Comparison of ENCODE assay signal across 27 mouse cellular contexts in genomic region chr5:114504826-114505225, GRCm38 (mm10).
DNase-seq lines count a peak whose midpoint lies in the region; ATAC-seq and TF ChIP-seq lines count a peak whose summit lies in the region.
"Had no signal": no experiment of that assay in that cellular context is flagged by ENCODE, and none has a peak within 500 bp of the region (broad histone marks: within the 10 kb centered on the region; RNA-seq: fewer than 3 reads in every experiment).

No protein-coding gene starts in this region.

- TF ChIP-seq EP300 in heart, postnatal 0 days (IDR thresholded peaks at IDR 0.05; ENCODE audit: low read depth) = no peak

- peak overlapping the region; percentile 15; the same call in 1 of the 2 replicates for H3K27ac ChIP-seq in heart, postnatal 0 days (ENCODE audit: low read depth)
- no peak overlapping the region for H3K27ac ChIP-seq in heart, embryonic 12.5 days (ENCODE audit: poor library complexity, severe bottlenecking)
- H3K27ac ChIP-seq: embryonic facial prominence, embryonic 13.5 days; forebrain, embryonic 13.5 days; gastrocnemius, adult 2 months; heart, embryonic 10.5 days; hindbrain, postnatal 0 days; kidney, postnatal 0 days; left cerebral cortex, adult 2 months; liver, embryonic 13.5 days had no signal

- no peak overlapping the region for H3K4me3 ChIP-seq in heart, postnatal 0 days (ENCODE audit: low read depth, low read length)
- H3K4me3 ChIP-seq in heart, embryonic 12.5 days = no peak overlapping the region
- H3K4me3 ChIP-seq: embryonic facial prominence, embryonic 13.5 days; erythroblast, embryonic 14.5 days; forebrain, embryonic 13.5 days; gastrocnemius, adult 2 months; heart, embryonic 10.5 days; left cerebral cortex, adult 2 months; liver, embryonic 13.5 days had no signal

- no peak for DNase-seq in heart, postnatal 0 days (ENCODE audit: low spot score)
- peak; percentile 46 for DNase-seq in CD4-positive helper T cell, adult 2 months (ENCODE audit: low read depth, low spot score)
- peak; percentile 26 for DNase-seq in induced T-regulatory cell, adult 2 months (ENCODE audit: low read depth)
- DNase-seq in thymus, postnatal 10 days (ENCODE audit: low spot score in 2 of 2) = peak; percentile 33 to 42
- no peak for DNase-seq in layer of hippocampus, adult 18-20 months (ENCODE audit: low spot score in 2 of 2)
- DNase-seq in urinary bladder, adult 2 months (ENCODE audit: low spot score) = no peak
- DNase-seq in retina, postnatal 1 day = no peak
- DNase-seq: adrenal gland, postnatal 25 days; B cell, adult 2 months; cerebellum, adult 8-10 months; gastrocnemius, adult 2 months; heart, postnatal 14 days; kidney, adult 11 months; liver, embryonic 13.5 days; lung, adult 2 months; lung, postnatal 14 days; right cerebral cortex, postnatal 14 days; spleen, adult 18-20 months had no signal

- H3K9me3 ChIP-seq in heart, postnatal 0 days (replicated peaks; ENCODE audit: control insufficient read depth, low read length) = no peaks in the 10 kb centered on the region
- no peaks in the 10 kb centered on the region for H3K9me3 ChIP-seq in heart, embryonic 12.5 days (replicated peaks)
- H3K9me3 ChIP-seq: embryonic facial prominence, embryonic 13.5 days; forebrain, embryonic 13.5 days; heart, embryonic 10.5 days; liver, embryonic 13.5 days had no signal

- no peak overlapping the region for H3K4me2 ChIP-seq in heart, postnatal 0 days (ENCODE audit: low read depth, low read length)
- H3K4me2 ChIP-seq in heart, embryonic 12.5 days = no peak overlapping the region
- H3K4me2 ChIP-seq: embryonic facial prominence, embryonic 13.5 days; forebrain, embryonic 13.5 days; liver, embryonic 13.5 days had no signal

- ATAC-seq in heart, postnatal 0 days (ENCODE audit: insufficient read depth, low read depth) = no peak
- no peak for ATAC-seq in heart, embryonic 12.5 days (ENCODE audit: insufficient number of reproducible peaks, low FRiP score)
- ATAC-seq: forebrain, embryonic 13.5 days; hindbrain, postnatal 0 days; midbrain, embryonic 16.5 days had no signal

- H3K36me3 ChIP-seq in heart, postnatal 0 days (replicated peaks; ENCODE audit: control insufficient read depth, insufficient read depth, low read length) = no peaks in the 10 kb centered on the region
- H3K36me3 ChIP-seq in heart, embryonic 12.5 days = no peaks in the 10 kb centered on the region
- H3K36me3 ChIP-seq: embryonic facial prominence, embryonic 13.5 days; heart, embryonic 10.5 days; liver, embryonic 13.5 days had no signal

- no peak overlapping the region for H3K9ac ChIP-seq in heart, postnatal 0 days (replicated peaks; ENCODE audit: low read depth, low read length)
- no peak overlapping the region for H3K9ac ChIP-seq in heart, embryonic 12.5 days
- H3K9ac ChIP-seq: embryonic facial prominence, embryonic 13.5 days; forebrain, embryonic 13.5 days; liver, embryonic 13.5 days had no signal

- 0 out of 2 replicates have a peak, but pooled peaks cover 2% of the 10 kb centered on the region for H3K27me3 ChIP-seq in heart, postnatal 0 days (ENCODE audit: control insufficient read depth, insufficient read depth, low read length)
- H3K27me3 ChIP-seq in heart, embryonic 12.5 days (replicated peaks) = peaks cover 11% of the 10 kb centered on the region
- H3K27me3 ChIP-seq: forebrain, embryonic 13.5 days; liver, embryonic 13.5 days had no signal

- 54% methylated on average over 6 of the region's 6 CpGs for WGBS in heart, postnatal 0 days
- 46% methylated on average over 6 of the region's 6 CpGs for WGBS in heart, embryonic 12.5 days

- H3K4me1 ChIP-seq in heart, postnatal 0 days (ENCODE audit: control insufficient read depth, insufficient read depth) = 0 out of 2 replicates have a peak, but pooled peaks cover 9% of the 10 kb centered on the region
- H3K4me1 ChIP-seq in heart, embryonic 12.5 days (replicated peaks) = peaks cover 20% of the 10 kb centered on the region

- no peak for TF ChIP-seq CTCF in heart, postnatal 0 days (IDR thresholded peaks at IDR 0.05; ENCODE audit: low read depth)

Comparison
In these comparisons a context has a peak if more than half of its experiments do, and no peak if none do; other contexts are left out.
1. DNase-seq: peak in CD4-positive helper T cell, adult 2 months (single experiment), induced T-regulatory cell, adult 2 months (single experiment) and thymus, postnatal 10 days (2 of 2); none in heart, postnatal 0 days (single experiment), layer of hippocampus, adult 18-20 months (0 of 2), urinary bladder, adult 2 months (single experiment) and retina, postnatal 1 day (single experiment).